Mouse (Mus musculus): ENCODE data around the gene Arhgef7. TPM values are rescaled to one million over a fixed set of nuclear protein-coding genes. Genes with fewer than 3 reads are reported as not detected.
"Not testable (repeated sequence)": the region's sequence is repeated elsewhere in the genome, so short reads cannot be mapped to it uniquely, and the experiment has no call there.

The Arhgef7 gene
- total RNA-seq, 2 experiments from 2014 or later = 53.1 to 70.4 TPM

DNA sequence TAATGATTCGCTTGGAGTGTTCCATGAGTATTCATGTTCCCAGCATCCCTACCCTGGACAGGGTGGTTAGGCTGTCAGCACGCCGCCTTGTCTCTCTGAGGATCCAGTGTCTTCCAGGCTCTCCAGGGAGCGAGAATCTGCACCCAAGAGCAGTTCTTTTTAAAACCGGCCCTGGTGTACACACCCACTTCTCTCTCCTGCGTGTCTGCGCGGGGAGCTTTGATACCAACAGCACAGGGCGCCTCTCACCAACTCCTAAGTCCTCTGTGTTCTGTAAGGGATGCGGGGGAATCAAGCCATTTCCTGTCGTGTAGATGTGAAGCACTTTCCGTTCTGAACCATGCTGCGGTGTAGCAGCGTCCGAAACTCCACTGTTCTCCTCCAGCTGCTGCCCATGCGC is 107.2 kb downstream of the Arhgef7 start:
- no peak for DNase-seq

DNA sequence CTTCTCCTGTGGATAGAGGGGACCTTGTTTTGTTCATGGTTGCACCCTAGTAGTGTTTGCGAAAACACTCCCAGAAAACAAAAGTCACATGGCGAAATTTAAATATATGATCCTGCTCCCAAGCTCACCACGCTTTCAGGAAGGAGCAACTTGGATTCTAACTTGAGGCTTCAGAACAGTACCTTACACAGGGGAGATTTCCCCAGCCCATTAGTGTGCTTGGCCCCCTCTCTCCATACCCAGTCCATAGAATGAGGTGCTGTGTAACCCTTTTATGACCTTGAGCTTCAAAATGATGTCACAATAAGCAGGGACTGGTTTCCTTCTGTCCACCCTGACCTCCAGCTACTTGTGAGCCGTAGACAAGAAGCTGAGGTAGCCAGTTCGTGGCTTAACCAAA is 112.7 kb downstream of the Arhgef7 start, which contains the start of gene Tex29:
Gene Tex29, plus strand, starts transcription at position 301 of the 400 bp plus-strand sequence.
- no peak for DNase-seq

DNA sequence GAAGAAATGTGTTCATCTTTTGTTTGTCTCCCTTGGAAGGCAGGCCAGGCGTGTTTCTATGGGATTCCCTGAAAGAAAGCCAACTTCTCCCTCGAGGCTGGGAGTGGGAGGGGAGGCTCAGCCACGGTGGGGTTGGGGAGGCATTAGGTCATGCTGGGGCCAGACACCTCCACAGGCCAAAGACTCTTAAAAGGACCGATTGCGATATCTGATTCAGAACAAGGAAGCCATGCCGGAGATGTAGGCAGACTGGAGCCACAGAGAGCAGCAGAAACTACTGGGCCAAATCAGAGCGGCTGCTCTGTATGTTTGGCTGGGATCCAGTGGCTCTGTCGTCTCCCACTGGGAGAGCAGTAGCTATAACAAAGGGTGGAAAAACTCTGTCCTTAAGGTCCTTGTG is 114.0 kb downstream of the Arhgef7 start:
- DNase-seq = peak; percentile 35

DNA sequence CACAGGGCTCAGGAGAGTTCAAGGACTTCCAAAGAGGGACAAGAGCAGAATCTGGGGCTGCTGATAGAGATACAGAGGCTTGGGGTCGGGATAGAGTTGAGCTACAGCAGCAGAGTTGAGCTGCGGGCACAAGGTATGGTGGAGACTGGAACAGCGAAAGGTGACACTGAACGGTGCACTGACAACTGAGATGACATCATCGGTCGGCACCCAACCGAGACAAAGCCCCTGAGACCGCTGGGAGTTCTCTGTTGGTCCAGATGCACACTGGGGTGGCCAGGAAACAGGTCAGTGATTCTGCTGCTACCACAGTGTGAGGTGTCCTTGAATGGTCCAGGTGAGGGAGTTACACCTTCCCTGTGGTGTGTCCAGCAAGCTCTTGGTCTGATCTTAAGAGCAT is 115.2 kb downstream of the Arhgef7 start:
- no peak for DNase-seq

DNA sequence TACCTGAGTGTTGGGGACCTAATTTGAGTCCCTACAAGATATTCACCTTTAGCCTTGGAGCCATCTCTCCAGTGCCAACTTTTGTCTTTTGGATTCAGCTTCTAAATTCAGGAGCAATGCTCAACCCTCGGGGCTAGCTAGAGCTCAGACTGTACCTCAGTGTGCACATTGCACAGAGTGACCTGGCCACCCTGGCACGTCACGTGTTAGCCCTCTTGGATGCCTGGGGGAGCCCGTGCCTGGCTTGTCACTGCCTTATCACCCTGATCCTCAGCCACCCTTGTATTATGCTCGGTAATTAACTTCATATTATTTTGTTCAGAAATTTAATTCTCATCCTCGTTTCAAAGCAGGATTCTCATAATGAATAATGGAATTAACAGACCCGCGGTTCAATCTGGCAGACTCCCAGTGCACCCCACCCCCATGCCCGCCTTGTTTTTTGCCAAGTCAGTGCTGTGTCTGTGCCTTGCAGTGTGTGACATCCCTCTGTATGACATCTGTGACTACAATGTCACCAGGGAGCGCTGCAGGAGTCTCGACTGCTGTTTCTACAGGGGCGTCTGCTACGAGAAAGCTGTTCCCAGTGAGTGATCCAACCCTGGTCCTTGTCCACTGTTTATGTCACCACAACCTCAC is 116.3 kb downstream of the Arhgef7 start:
- no peak for DNase-seq

DNA sequence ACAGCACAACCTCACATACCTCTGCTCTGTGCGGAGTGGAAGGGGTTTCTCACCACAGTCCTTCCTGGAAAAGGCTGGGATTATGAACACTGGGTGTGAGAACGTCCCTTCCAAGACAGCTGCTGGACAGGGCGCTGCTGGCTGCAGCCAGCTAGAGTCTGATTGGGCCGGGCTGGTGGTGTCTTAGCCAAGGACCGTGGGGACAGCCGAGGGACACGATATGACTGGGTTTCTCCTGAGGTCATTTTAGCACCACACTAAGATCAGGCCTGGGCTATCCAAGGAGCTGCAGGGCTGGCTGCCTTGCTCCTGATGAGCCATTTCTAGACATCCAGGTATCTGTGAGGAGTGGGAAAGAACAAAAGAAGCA is 116.8 kb downstream of the Arhgef7 start:
- no peak for DNase-seq

DNA sequence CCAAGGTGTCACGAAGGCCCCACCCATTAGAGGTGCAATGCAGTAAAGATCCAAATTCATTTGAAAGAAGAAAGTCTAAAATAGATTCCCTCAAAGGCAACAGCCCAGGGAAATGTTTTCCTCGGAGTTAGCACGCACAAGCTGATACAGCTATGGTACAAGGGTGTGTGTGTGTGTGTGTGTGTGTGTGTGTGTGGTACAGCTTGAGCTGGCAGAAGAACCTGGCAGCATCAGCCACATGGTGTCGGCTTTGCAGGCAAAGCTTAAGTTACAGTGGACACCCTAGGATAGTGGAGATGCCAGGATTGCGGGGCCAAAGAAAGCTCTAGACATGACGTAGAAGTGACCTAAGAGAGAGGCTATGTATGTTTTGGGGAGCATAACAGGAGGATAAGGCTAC is 119.3 kb downstream of the Arhgef7 start:
- no peak for DNase-seq

DNA sequence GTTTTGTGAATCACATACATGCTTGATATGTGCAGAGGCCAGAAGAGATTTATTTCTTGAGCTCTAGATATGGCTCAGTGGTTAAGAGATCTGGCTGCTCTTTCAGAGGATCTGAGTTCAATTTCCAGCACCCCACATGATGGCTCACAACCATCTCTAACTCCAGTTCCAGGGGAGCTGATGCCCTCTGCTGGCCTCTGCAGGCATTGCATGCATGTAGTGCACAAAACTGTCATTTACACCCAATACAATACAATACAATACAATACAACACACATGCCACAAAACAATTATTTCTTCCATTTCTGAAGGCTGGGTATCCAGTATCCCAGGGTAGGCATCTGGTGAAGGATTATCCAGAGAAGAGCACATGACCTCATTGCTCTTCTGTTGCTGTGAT is 140.3 kb downstream of the Arhgef7 start:
- no peak for DNase-seq

DNA sequence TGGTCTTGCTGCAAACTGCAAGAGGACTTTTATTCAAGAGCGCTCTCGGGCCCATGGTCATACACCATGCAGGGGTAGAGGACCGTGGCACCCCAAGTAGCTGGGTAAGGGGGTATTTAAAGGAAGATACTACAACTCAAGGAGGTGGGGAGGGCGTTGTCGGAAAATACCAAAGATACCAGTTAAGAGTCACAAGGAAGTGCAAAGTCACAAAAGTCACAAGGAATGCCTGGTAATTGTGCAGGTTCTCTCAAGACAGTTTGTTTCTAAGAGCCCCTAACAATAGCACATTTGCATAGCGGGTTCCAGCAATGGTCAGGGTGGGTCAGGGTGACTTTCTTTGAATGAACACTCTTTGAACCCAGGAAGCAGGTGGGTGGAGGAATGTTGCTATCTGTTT is 146.7 kb downstream of the Arhgef7 start:
- not testable (repeated sequence) for DNase-seq

DNA sequence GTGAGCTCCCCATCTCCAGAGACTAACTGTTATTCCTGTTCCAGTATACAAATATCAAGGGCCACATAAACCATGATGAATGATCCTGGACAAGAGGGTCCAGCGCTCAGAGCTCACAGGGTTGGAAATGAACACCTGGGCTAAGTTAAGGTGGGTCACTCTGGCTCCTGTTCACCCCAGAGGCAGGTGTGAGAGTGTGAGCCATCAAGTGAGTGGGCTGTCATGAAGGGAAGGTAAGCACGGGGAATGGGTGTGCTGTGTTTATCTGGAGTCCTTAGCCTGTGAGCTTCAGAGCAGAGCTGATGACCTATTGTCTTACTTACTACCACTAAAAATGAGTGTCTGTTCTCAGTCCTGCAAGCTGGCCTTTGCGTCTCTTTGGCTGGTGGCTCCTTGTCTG is 157.1 kb downstream of the Arhgef7 start:
- no peak for DNase-seq

Other genes with a start within 250 kb of the Arhgef7 start
- gene Rab20, start 249.0 kb upstream of the Arhgef7 start, total RNA-seq (2021) = 1 to 10 TPM; 5.1 to 5.7 TPM
- 10 to 100 TPM; 60.9 to 63.3 TPM for gene Naxd, start 230.2 kb upstream of the Arhgef7 start, total RNA-seq (2021)
- gene Cars2, start 176.9 kb upstream of the Arhgef7 start, total RNA-seq (2021) = 10 to 100 TPM; 38.4 to 39.3 TPM
- 10 to 100 TPM; 31.2 to 35.7 TPM for gene Ing1, start 172.2 kb upstream of the Arhgef7 start, total RNA-seq (2021)
- gene Ankrd10, start 92.0 kb upstream of the Arhgef7 start, total RNA-seq (2021) = 10 to 100 TPM; 48.7 to 78.5 TPM
- not detected for gene 1700016D06Rik, start 26.7 kb upstream of the Arhgef7 start, total RNA-seq (2021)
- not detected for gene Tex29, start 112.8 kb downstream of the Arhgef7 start, total RNA-seq (2021)

Data from adrenal gland, postnatal 10 days (tissue).